Mouse (Mus musculus) G1E (cell line): ENCODE data around the gene Exd2.

Experiments used
- CTCF ChIP-seq: IDR thresholded peaks from 2 replicates; pipeline ENCODE4 v1.5.1; 2012; ENCODE audit warnings: low read depth, low read length, inconsistent platforms, mixed read lengths
- GATA1 ChIP-seq: IDR thresholded peaks from 2 replicates; pipeline ENCODE4 v1.6.1; 2012; ENCODE audit warnings: borderline replicate concordance, low read length, inconsistent platforms, mixed read lengths
- POLR2AphosphoS5 ChIP-seq: IDR thresholded peaks from 2 replicates; pipeline ENCODE4 v1.6.1; 2012; ENCODE audit warnings: low read depth, low read length, inconsistent platforms; ENCODE audit not compliant: insufficient replicate concordance
- TAL1 ChIP-seq: conservative IDR thresholded peaks from 2 replicates; pipeline ENCODE4 v1.6.1; 2012; ENCODE audit warnings: low read depth, low read length, inconsistent platforms, mixed read lengths

DNA sequence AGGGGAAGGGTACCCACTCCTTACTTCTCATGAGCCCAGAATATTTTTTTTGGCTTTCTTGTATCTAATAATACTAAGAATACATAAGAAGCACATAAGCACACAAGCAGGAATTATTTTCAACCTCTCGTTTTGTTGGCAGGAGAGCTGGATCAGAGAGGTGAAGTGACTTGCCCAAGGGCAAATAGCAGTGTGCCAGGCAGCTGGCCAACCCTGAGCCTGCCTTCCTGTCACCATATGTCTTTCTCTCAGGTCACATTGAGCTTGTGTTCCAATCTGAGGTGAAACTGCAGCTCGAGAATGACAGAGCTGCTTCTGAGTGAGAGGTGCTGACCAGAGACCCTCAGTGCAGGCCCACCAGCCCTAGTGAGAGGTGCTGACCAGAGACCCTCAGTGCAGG, 71.0 kb downstream of the Exd2 start:
- TF ChIP-seq CTCF (no peak), GATA1 (no peak), POLR2AphosphoS5 (no peak), TAL1 (no peak)
